Mouse (Mus musculus): ENCODE data around the gene Tecpr2.

The Tecpr2 gene

GRCm38 (mm10) chr12:110865571-110865970, 23.5 kb upstream of the Tecpr2 start:
- no peak for DNase-seq

GRCm38 (mm10) chr12:110865989-110866388, 23.1 kb upstream of the Tecpr2 start:
- DNase-seq, result no peak

GRCm38 (mm10) chr12:110870107-110870506, 19.0 kb upstream of the Tecpr2 start:
- DNase-seq, result no peak

GRCm38 (mm10) chr12:110871247-110871646, 17.8 kb upstream of the Tecpr2 start:
- no peak for DNase-seq

GRCm38 (mm10) chr12:110875351-110875750, 13.7 kb upstream of the Tecpr2 start:
- DNase-seq, result no peak

GRCm38 (mm10) chr12:110882291-110882690, 6.8 kb upstream of the Tecpr2 start:
- no peak for DNase-seq

- no peak for DNase-seq
These were observed 3.8 kb upstream of the Tecpr2 start for GRCm38 (mm10) chr12:110885251-110885650.

- no peak for DNase-seq
These were observed 958 bp upstream of the Tecpr2 start for GRCm38 (mm10) chr12:110888106-110888505.

- no peak for DNase-seq
These were observed 458 bp upstream of the Tecpr2 start for GRCm38 (mm10) chr12:110888606-110889005.

GRCm38 (mm10) chr12:110891887-110892286, 2.8 kb downstream of the Tecpr2 start:
- no peak for DNase-seq

- no peak for DNase-seq
These were observed 13.0 kb downstream of the Tecpr2 start for GRCm38 (mm10) chr12:110902106-110902505.

- DNase-seq, result no peak
These were observed 14.5 kb downstream of the Tecpr2 start for GRCm38 (mm10) chr12:110903536-110903935.

- no peak for DNase-seq
These were observed 18.8 kb downstream of the Tecpr2 start for GRCm38 (mm10) chr12:110907845-110908244.

GRCm38 (mm10) chr12:110909962-110910361, 20.9 kb downstream of the Tecpr2 start:
- DNase-seq, result no peak

GRCm38 (mm10) chr12:110915761-110916160, 26.7 kb downstream of the Tecpr2 start:
- DNase-seq, result no peak

- DNase-seq, result no peak
These were observed 31.2 kb downstream of the Tecpr2 start for GRCm38 (mm10) chr12:110920254-110920653.

GRCm38 (mm10) chr12:110921572-110921971, 32.5 kb downstream of the Tecpr2 start:
- no peak for DNase-seq

GRCm38 (mm10) chr12:110932820-110933219, 43.8 kb downstream of the Tecpr2 start:
- no peak for DNase-seq

- peak; percentile 74 for DNase-seq
These were observed 47.0 kb downstream of the Tecpr2 start for GRCm38 (mm10) chr12:110935983-110936620.

- DNase-seq, result no peak
These were observed 48.4 kb downstream of the Tecpr2 start for GRCm38 (mm10) chr12:110937496-110937895.

GRCm38 (mm10) chr12:110939385-110939784, 50.3 kb downstream of the Tecpr2 start:
- no peak for DNase-seq

GRCm38 (mm10) chr12:110940869-110941268, 51.8 kb downstream of the Tecpr2 start:
- DNase-seq, result no peak

- no peak for DNase-seq
These were observed 57.2 kb downstream of the Tecpr2 start for GRCm38 (mm10) chr12:110946216-110946615.

- no peak for DNase-seq
These were observed 59.2 kb downstream of the Tecpr2 start for GRCm38 (mm10) chr12:110948082-110948909.

- DNase-seq, result no peak
These were observed 59.8 kb downstream of the Tecpr2 start for GRCm38 (mm10) chr12:110948910-110949201.

All from right cerebral cortex, postnatal 4 days (tissue).